50 mouse cellular contexts compared by ENCODE assay signal in genomic region chr15:82434541-82434940, GRCm38 (mm10). TPM values are rescaled to one million over a fixed set of nuclear protein-coding genes. Genes with fewer than 3 reads are reported as not detected.
"Had no signal": no experiment of that assay in that cellular context is flagged by ENCODE, and none has a peak within 500 bp of the region (broad histone marks: within the 10 kb centered on the region; RNA-seq: fewer than 3 reads in every experiment).

No protein-coding gene starts in this region.

- H3K9ac ChIP-seq: heart, embryonic 12.5 days; heart, embryonic 13.5 days; heart, embryonic 15.5 days; hindbrain, embryonic 12.5 days; hindbrain, embryonic 13.5 days; hindbrain, embryonic 14.5 days; hindbrain, embryonic 15.5 days; intestine, embryonic 15.5 days; kidney, embryonic 15.5 days had no signal

- H3K4me1 ChIP-seq: heart, embryonic 10.5 days; heart, embryonic 12.5 days; heart, embryonic 13.5 days; heart, embryonic 15.5 days; hindbrain, embryonic 12.5 days; hindbrain, embryonic 13.5 days; hindbrain, embryonic 15.5 days; intestine, embryonic 15.5 days; kidney, embryonic 15.5 days had no signal

- H3K27ac ChIP-seq: heart, embryonic 10.5 days; heart, embryonic 13.5 days; heart, embryonic 15.5 days; hindbrain, embryonic 10.5 days; hindbrain, embryonic 12.5 days; hindbrain, embryonic 13.5 days; hindbrain, embryonic 14.5 days; hindbrain, embryonic 15.5 days; hindbrain, postnatal 0 days; intestine, embryonic 15.5 days; kidney, embryonic 15.5 days; kidney, postnatal 0 days; layer of hippocampus, adult 2 months had no signal

- H3K4me3 ChIP-seq: heart, embryonic 10.5 days; heart, embryonic 12.5 days; heart, embryonic 13.5 days; heart, embryonic 15.5 days; hindbrain, embryonic 10.5 days; hindbrain, embryonic 12.5 days; hindbrain, embryonic 13.5 days; hindbrain, embryonic 15.5 days; intestine, embryonic 15.5 days; kidney, embryonic 15.5 days; layer of hippocampus, adult 2 months had no signal

- ATAC-seq: hindbrain, embryonic 16.5 days; hindbrain, postnatal 0 days; inflammation-experienced regulatory T-cells, adult 6 months; intestine, embryonic 15.5 days; intestine, embryonic 16.5 days; intestine, postnatal 0 days had no signal

- H3K9me3 ChIP-seq: intestine, embryonic 15.5 days had no signal

- H3K27me3 ChIP-seq: heart, embryonic 12.5 days; heart, embryonic 13.5 days; heart, embryonic 15.5 days; hindbrain, embryonic 12.5 days; hindbrain, embryonic 13.5 days; hindbrain, embryonic 15.5 days; intestine, embryonic 15.5 days; kidney, embryonic 15.5 days had no signal

- H3K4me2 ChIP-seq: heart, embryonic 11.5 days; heart, embryonic 12.5 days; heart, embryonic 13.5 days; heart, embryonic 15.5 days; hindbrain, embryonic 12.5 days; hindbrain, embryonic 13.5 days; hindbrain, embryonic 14.5 days; hindbrain, embryonic 15.5 days; intestine, embryonic 15.5 days; kidney, embryonic 15.5 days had no signal

- H3K36me3 ChIP-seq: heart, embryonic 10.5 days; heart, embryonic 12.5 days; heart, embryonic 13.5 days; heart, embryonic 15.5 days; hindbrain, embryonic 10.5 days; hindbrain, embryonic 12.5 days; hindbrain, embryonic 13.5 days; hindbrain, embryonic 15.5 days; intestine, embryonic 15.5 days; kidney, embryonic 15.5 days had no signal

- DNase-seq: heart, postnatal 14 days; heart, postnatal 36 days; heart, postnatal 4 days; kidney, adult 11 months; kidney, adult 18-20 months; kidney, adult 2 months; kidney, adult 8-10 months; kidney, adult 9 months; kidney, postnatal 10 days; kidney, postnatal 14 days; kidney, postnatal 25 days; kidney, postnatal 36 days; kidney, postnatal 4 days; layer of hippocampus, adult 9-11 months; layer of hippocampus, postnatal 36 days had no signal

RNA-seq across cellular contexts. Expression of gene Cyp2d9, which starts 1.3 kb away (rescaled TPM):
- total RNA-seq: heart, postnatal 10 days; heart, postnatal 14 days; heart, postnatal 25 days; heart, postnatal 36 days; hematopoietic stem cell, adult 5-6 weeks; hindbrain, postnatal 0 days; layer of hippocampus, adult 18-20 months; layer of hippocampus, adult 2 months; layer of hippocampus, postnatal 10 days; layer of hippocampus, postnatal 14 days; layer of hippocampus, postnatal 36 days; left cerebral cortex, adult 18-20 months had no signal
- polyA plus RNA-seq: heart, embryonic 10.5 days; heart, embryonic 11.5 days; heart, embryonic 12.5 days; heart, embryonic 13.5 days; heart, embryonic 14.5 days; heart, embryonic 15.5 days; heart, embryonic 16.5 days; heart, postnatal 0 days; hindbrain, embryonic 10.5 days; hindbrain, embryonic 11.5 days; hindbrain, embryonic 12.5 days; hindbrain, embryonic 13.5 days; hindbrain, embryonic 14.5 days; hindbrain, embryonic 15.5 days; hindbrain, embryonic 16.5 days; hindbrain, postnatal 0 days; inflammation-experienced regulatory T-cells, adult 6 months; intestine, embryonic 14.5 days; intestine, postnatal 0 days; kidney, postnatal 0 days had no signal

RNA-seq across cellular contexts. Expression of gene Cyp2d10, which starts 27.5 kb away (rescaled TPM):
- total RNA-seq: heart, postnatal 10 days; heart, postnatal 25 days; heart, postnatal 36 days; heart, postnatal 4 days; hematopoietic stem cell, adult 5-6 weeks; hindbrain, postnatal 0 days; layer of hippocampus, postnatal 14 days; layer of hippocampus, postnatal 25 days; layer of hippocampus, postnatal 36 days had no signal
- polyA plus RNA-seq: heart, embryonic 14.5 days; heart, embryonic 15.5 days; heart, postnatal 0 days; hindbrain, embryonic 10.5 days; hindbrain, embryonic 11.5 days; hindbrain, embryonic 12.5 days; hindbrain, embryonic 13.5 days; hindbrain, embryonic 14.5 days; hindbrain, embryonic 16.5 days; hindbrain, postnatal 0 days; inflammation-experienced regulatory T-cells, adult 6 months; intestine, embryonic 14.5 days; kidney, embryonic 14.5 days had no signal

RNA-seq across cellular contexts. Expression of gene Cyp2d11, which starts 40.7 kb away (rescaled TPM):
- total RNA-seq: heart, postnatal 10 days; heart, postnatal 14 days; hematopoietic stem cell, adult 5-6 weeks; hindbrain, postnatal 0 days; layer of hippocampus, postnatal 10 days; layer of hippocampus, postnatal 14 days; layer of hippocampus, postnatal 36 days had no signal
- polyA plus RNA-seq: heart, embryonic 10.5 days; heart, embryonic 11.5 days; heart, embryonic 12.5 days; heart, embryonic 13.5 days; heart, embryonic 14.5 days; heart, embryonic 15.5 days; heart, embryonic 16.5 days; heart, postnatal 0 days; hindbrain, embryonic 10.5 days; hindbrain, embryonic 11.5 days; hindbrain, embryonic 12.5 days; hindbrain, embryonic 13.5 days; hindbrain, embryonic 14.5 days; hindbrain, embryonic 15.5 days; hindbrain, embryonic 16.5 days; hindbrain, postnatal 0 days; inflammation-experienced regulatory T-cells, adult 6 months; intestine, embryonic 14.5 days; intestine, embryonic 15.5 days; intestine, embryonic 16.5 days; intestine, postnatal 0 days; kidney, adult 2 months; kidney, embryonic 14.5 days; kidney, embryonic 15.5 days; kidney, embryonic 16.5 days; kidney, postnatal 0 days; large intestine, adult 2 months had no signal
